Mouse (Mus musculus) heart, postnatal 4 days (tissue): Measurements from ENCODE around the gene 9130213A22Rik. TPM values are rescaled to one million over a fixed set of nuclear protein-coding genes. Genes with fewer than 3 reads are reported as not detected.
A peak's percentile ranks its signal among the peaks of the same experiment; 100 is the strongest.

ENCODE experiments used
- DNase-seq: peaks from one replicate; pipeline ENCODE4 v3.0.0; 2021
- total RNA-seq, 2 experiments: library from RNA; stranded (reverse); gene quantifications; 2 replicates each; pipeline ENCODE4 v1.2.3; 2021

9130213A22Rik gene
- total RNA-seq, 2 experiments from 2014 or later: 0.29 to 0.65 TPM

DNA sequence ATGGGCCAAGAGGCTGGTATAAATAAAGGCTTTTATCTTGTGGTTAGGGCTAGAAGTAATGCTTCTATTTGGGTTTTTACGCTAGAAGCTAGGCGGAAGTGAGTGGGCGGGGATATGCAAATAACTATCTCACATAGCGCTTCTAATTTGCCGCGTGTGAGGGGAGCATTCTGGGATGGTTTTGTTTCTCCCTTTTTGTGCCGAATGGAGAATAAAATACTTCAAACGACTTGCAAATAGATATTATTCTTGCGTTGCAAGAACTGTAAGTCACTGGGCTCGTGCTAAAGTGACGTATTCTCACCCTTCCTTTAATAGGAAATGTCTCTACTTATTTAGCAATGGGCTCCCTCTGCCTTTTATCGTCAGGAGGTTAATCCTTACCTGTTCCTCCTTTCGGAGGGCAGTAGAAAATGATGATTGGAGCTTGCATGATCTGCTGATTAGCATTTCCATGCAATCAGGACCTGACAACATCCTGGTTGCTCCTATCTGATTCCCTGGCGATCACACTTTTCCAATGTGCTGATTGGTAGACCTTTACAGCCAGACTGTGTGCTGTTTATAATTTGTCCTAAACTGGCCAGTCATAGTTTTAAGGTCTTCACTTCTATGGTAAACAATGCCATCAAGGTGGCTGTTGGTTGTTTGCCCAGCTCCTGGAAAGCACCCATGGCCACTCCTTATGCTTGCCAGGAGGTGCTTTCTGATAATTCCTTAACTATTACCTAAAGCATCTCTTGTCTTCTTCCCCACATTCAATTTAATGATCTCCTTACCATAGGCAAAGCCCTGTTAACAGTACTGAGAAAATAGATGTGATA, 49.1 kb downstream of the 9130213A22Rik start:
- peak; percentile 84 for DNase-seq

DNA sequence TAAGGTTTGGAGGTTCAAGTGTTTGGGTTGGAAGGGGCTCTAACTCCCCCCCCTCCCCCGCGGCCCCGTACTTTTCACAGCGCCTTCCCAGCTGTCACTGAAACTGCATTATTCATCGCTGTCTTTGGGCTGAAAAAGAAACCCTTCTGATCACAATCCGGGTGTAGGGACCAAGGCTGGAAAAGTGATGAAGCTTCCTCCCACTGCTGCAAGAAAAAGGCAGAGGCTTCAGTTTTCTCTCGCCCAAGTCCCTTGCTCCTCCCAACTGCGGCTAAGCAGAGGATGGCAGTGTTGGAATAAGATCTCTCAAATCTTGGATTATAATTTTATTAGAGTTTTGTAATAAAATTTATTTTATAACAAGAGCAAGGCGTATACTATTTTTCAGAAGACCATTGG, 49.7 kb downstream of the 9130213A22Rik start:
- DNase-seq: no peak

- no peak for DNase-seq
Observed at GRCm38 (mm10) chr11:69072234-69072633, 50.2 kb downstream of the 9130213A22Rik start.

- no peak for DNase-seq
Observed at GRCm38 (mm10) chr11:69071262-69071661, 51.1 kb downstream of the 9130213A22Rik start.

DNA sequence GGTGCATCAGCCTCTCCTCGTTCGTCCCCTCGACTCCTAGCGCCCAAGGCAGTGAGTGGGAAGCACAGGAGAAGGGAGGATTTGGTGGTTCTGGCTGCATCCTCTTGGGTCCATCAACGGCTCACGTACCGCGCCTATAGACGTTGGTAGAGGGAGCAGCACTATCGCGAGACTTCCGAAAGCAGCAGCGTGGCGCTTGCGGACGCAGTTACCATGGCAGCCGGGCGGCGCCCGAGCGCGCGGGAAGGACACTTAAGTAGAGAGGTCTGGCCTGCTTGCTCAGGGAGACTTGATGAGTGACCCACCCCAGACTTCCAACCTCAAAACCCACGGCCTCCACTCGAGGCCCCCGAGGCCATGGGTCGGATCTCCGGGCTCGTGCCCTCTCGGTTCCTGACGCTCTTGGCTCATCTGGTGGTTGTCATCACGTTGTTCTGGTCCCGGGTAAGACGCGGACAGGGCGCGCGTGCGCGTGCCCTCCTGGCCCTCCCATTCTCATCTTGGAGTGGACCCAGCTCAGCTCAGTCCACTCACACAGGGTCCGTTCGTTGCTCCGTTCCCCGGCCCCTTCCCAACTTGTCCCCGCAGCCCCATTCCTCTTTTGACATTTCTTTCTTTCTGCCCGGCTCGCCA, 51.7 kb downstream of the 9130213A22Rik start, which contains the start of gene Tmem107:
Gene Tmem107, plus strand, starts transcription at position 217 of the 633 bp plus-strand sequence.
- DNase-seq: peak; percentile 93

GRCm38 (mm10) chr11:69070093-69070492, 52.3 kb downstream of the 9130213A22Rik start:
- DNase-seq: peak; percentile 37

Other genes with a start within 250 kb of the 9130213A22Rik start
- under 1 TPM; 0.21 to 0.32 TPM for gene Rnf222, start 234.0 kb downstream of the 9130213A22Rik start, total RNA-seq
- 100 to 1,000 TPM; 896 to 908 TPM for gene Rpl26, start 221.0 kb downstream of the 9130213A22Rik start, total RNA-seq
- not detected for gene Odf4, start 195.5 kb downstream of the 9130213A22Rik start, total RNA-seq
- 10 to 100 TPM; 32.1 to 36.8 TPM for gene Arhgef15, start 165.1 kb downstream of the 9130213A22Rik start, total RNA-seq
- gene Slc25a35, start 154.5 kb downstream of the 9130213A22Rik start, total RNA-seq: 1 to 10 TPM in 1 of 2 experiments, under 1 TPM in 1; 0.91 to 1.4 TPM
- gene Rangrf, start 147.4 kb downstream of the 9130213A22Rik start, total RNA-seq: 10 to 100 TPM; 41.0 to 44.7 TPM
- 10 to 100 TPM; 14.3 to 14.5 TPM for gene Pfas, start 114.1 kb downstream of the 9130213A22Rik start, total RNA-seq
- gene Ctc1, start 106.7 kb downstream of the 9130213A22Rik start, total RNA-seq: 10 to 100 TPM; 36.8 to 37.7 TPM
- 10 to 100 TPM; 38.0 to 43.3 TPM for gene Aurkb, start 76.9 kb downstream of the 9130213A22Rik start, total RNA-seq
- gene Borcs6, start 62.9 kb downstream of the 9130213A22Rik start, total RNA-seq: 10 to 100 TPM; 13.8 to 14.3 TPM
- 1 to 10 TPM; 6.7 to 8.6 TPM for gene Tmem107, start 51.8 kb downstream of the 9130213A22Rik start, total RNA-seq
- gene Vamp2, start 34.1 kb downstream of the 9130213A22Rik start, total RNA-seq: 10 to 100 TPM; 80.2 to 84.6 TPM
- gene Per1, start 27.4 kb downstream of the 9130213A22Rik start, total RNA-seq: 10 to 100 TPM; 42.6 to 55.6 TPM
- gene Hes7, start 2.2 kb downstream of the 9130213A22Rik start, total RNA-seq: under 1 TPM; 0.23 to 0.29 TPM
- under 1 TPM in 1 of 2 experiments, not detected in 1; 0.45 TPM for gene Aloxe3, start 3.3 kb upstream of the 9130213A22Rik start, total RNA-seq
- gene Alox12b, start 34.4 kb upstream of the 9130213A22Rik start, total RNA-seq: not detected
- gene Alox8, start 75.3 kb upstream of the 9130213A22Rik start, total RNA-seq: 1 to 10 TPM; 3.8 to 5.0 TPM
- under 1 TPM; 0.09 to 0.12 TPM for gene Gucy2e, start 114.4 kb upstream of the 9130213A22Rik start, total RNA-seq
- gene Cntrob, start 201.2 kb upstream of the 9130213A22Rik start, total RNA-seq: 10 to 100 TPM; 14.8 to 17.9 TPM
- 10 to 100 TPM; 81.6 to 86.4 TPM for gene Trappc1, start 201.4 kb upstream of the 9130213A22Rik start, total RNA-seq
- 1 to 10 TPM; 1.5 to 2.1 TPM for gene Kcnab3, start 203.7 kb upstream of the 9130213A22Rik start, total RNA-seq
- 1 to 10 TPM; 2.4 to 3.1 TPM for gene Rnf227, start 217.9 kb upstream of the 9130213A22Rik start, total RNA-seq
- gene Chd3, start 246.8 kb upstream of the 9130213A22Rik start, total RNA-seq: 10 to 100 TPM; 75.3 to 76.7 TPM